Mouse (Mus musculus): ENCODE measurements around the gene Khdrbs2. TPM values are rescaled to one million over a fixed set of nuclear protein-coding genes. Genes with fewer than 3 reads are reported as not detected.
A peak's percentile ranks its signal among the peaks of the same experiment; 100 is the strongest.
"Not testable (repeated sequence)": the region's sequence is repeated elsewhere in the genome, so short reads cannot be mapped to it uniquely, and the experiment has no call there.

Gene Khdrbs2
- total RNA-seq, 4 experiments from 2014 or later, result 13.1 to 16.3 (median 14.0) TPM

DNA sequence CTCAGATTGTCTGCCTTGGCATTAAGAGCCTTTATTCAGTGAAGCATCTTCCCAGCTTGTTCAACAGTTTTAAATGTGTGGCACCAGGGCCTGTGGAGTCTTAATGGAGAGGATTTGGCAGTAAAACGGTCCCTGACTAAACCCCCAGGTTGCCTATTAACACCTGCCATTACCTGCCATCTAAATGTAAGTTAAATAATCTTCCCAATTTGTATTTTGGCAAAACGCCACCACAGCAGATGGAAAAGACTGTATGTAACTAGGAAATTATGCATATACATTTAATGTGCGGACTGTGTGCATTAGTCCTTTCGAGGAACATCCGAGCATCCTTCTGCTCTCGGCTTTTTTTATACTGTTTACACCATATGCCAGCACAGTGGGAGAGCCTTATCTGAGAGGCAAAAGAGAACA lies 290.6 kb downstream of the Khdrbs2 start:
- peak; percentile 21 to 67 for DNase-seq (ENCODE audit: low spot score in 2 of 2)

DNA sequence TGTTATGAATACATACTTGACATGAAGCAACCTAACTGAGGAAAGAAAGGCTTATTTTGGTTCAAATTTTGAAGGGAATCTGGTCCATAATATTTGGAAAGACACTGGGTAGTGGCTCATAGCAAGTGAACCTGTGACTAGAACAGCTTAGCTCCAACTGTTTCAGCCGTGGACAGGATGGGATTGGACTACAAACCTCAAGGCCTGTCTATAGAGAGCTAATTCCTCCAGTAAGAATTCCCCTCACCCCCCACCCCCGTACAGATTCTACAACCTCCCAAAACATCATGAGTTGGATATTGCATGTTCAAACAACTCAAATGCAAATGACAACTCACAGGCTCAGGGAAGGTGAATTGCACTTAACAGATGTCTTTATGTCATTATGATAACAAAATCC lies 298.5 kb downstream of the Khdrbs2 start:
- no peak for DNase-seq (ENCODE audit: low spot score in 2 of 2)

GRCm38 (mm10) chr1:32471502-32472214 lies 299.1 kb downstream of the Khdrbs2 start:
- no peak for DNase-seq (ENCODE audit: low spot score in 2 of 2)

- no peak for DNase-seq (ENCODE audit: low spot score in 2 of 2)
These were observed 315.4 kb downstream of the Khdrbs2 start for GRCm38 (mm10) chr1:32487944-32488343.

GRCm38 (mm10) chr1:32503381-32503780 lies 330.9 kb downstream of the Khdrbs2 start:
- peak in 1 of 2 experiments; percentile 71 for DNase-seq (ENCODE audit: low spot score in 2 of 2)

DNA sequence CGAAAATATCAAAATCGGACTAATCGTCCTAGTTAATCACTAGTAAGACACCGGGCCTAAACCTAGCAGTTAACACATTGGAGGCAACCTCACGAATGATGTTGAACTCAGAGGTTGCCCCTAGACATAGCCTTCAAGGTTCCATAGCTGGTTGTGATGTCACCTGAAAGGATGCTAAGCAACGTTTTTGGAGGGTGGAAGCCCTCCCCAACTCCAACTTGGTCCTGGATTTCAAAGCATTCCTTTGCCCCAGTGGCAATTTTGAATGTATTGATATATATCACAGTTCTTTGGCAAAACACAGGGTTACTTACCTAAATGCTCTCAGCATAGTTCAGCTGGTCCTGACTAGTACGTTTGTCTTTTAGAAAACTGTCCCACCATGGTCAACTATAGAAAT lies 374.7 kb downstream of the Khdrbs2 start, which contains the start of gene Gm5415:
TSS of gene Gm5415 (minus strand) at position 101 of the 400 bp plus-strand sequence.
- DNase-seq (ENCODE audit: low spot score in 2 of 2), result not testable (repeated sequence)

DNA sequence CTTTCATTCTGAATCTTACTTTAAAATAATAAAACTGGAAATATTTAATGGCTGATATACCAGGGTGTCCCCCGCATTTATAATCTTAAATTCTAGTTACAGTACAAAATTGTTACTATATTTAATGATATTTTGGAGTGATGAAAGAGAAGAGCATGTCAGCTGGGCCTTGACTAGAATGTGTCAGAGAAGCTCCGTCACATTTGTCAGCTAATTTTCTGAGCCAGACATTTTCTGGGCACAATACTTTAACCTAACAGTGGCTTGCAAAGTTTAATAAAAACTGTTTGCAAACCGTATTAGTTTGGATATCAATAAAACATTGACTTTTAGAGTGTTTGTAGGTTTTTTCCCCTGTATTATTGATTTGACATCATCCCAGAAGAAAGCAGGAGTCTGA lies 380.9 kb downstream of the Khdrbs2 start:
- no peak for DNase-seq (ENCODE audit: low spot score in 2 of 2)

DNA sequence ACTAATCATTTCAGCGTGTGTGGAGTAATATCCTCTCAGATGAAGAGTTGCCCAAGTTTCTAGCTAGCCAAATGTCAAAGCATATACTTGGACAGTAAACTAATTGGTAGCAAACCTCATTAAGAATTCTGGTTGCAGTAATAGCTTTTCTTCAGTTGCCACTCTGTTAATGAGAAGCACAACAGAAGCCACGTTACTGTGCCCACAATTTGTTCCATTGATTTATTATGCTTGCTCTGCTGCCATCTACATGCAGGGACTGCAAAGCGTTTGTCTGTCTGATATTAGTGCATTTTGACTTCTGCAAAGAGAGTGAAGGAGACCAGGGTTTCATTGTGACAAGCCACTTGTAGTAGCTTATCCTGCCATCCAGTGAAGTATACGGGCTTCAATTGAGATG lies 381.4 kb downstream of the Khdrbs2 start:
- peak in 1 of 2 experiments; percentile 19 for DNase-seq (ENCODE audit: low spot score in 2 of 2)

- no peak for DNase-seq (ENCODE audit: low spot score in 2 of 2)
These were observed 396.4 kb downstream of the Khdrbs2 start for GRCm38 (mm10) chr1:32568901-32569300.

DNA sequence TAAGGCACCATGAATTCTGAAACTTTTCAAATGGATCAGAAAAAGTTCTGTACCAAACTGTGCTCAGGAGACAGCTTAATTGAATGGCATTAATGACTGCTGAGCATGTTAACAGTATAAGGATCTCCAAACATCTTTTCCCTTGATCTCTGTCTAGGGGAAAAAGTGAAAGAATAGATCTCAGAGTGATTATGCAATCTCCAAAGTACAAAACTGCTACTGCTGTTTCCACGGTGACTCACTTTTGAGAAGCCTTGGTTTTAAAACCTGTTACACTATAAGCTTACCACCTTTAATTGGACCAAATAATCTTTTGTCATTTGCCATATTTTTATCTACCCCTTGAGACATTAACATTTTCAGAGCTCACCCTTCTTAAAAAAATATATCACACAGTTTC lies 453.5 kb downstream of the Khdrbs2 start:
- no peak for DNase-seq (ENCODE audit: low spot score in 2 of 2)

DNA sequence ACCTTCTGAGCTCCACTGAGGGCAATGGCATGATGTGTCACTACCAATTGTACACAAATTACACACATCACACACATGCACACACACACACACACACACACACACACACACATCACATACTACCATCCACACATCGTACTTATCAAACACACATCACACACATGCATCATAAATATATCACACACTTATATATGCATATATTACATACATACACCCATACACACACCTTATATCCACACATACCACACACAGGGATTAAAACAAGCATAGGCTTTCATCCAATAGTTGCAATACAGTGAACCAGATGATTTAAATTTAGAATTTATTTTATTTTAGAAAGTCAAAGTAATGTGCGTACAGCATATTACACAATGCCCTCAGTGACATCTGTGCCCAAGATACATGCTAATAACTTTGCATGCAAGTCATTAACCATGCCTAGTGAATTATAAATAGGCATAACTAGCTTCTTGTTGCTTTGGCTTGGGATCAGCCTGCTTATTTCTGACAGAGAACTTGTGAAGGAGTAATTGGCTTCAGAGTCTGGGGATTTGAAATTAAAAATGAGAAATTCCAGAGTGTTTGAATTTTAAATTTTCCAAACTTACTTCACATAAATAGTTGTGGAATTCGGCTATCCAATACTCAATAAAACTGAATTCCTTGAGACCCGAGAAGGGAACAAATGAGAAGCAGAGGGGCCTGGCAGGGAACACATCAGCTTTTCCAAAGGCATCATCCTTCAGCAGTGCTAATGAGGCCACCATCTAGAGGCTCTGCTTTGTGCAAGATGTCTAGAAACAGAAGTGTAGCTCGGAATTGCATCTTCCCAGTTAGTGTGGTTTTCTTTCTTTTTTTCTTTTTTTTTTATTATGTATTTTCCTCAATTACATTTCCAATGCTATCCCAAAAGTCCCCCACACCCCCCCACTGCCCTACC lies 460.2 kb downstream of the Khdrbs2 start:
- DNase-seq (ENCODE audit: low spot score in 2 of 2), result peak in 1 of 2 experiments; percentile 12

GRCm38 (mm10) chr1:32633404-32633803 lies 460.9 kb downstream of the Khdrbs2 start:
- no peak for DNase-seq (ENCODE audit: low spot score in 2 of 2)

DNA sequence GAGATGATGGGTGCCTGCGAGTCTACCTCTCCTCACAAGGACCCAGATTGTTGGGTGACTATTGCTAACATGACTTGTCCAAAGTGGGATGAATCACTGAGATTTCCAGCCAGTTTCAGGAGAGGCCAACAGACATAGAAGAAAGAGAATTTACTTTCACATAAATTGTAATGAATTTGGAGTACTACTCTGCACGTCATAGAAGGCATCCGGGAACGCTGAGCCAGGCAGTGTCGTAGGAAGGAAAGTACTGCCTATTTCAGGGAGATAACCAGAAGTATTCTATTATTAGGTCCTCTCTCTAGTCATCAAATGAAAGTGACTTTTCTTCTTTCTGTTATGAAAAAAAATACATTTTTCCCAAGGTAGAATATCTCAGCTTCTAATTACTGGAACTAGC lies 466.6 kb downstream of the Khdrbs2 start:
- DNase-seq (ENCODE audit: low spot score in 2 of 2), result no peak

DNA sequence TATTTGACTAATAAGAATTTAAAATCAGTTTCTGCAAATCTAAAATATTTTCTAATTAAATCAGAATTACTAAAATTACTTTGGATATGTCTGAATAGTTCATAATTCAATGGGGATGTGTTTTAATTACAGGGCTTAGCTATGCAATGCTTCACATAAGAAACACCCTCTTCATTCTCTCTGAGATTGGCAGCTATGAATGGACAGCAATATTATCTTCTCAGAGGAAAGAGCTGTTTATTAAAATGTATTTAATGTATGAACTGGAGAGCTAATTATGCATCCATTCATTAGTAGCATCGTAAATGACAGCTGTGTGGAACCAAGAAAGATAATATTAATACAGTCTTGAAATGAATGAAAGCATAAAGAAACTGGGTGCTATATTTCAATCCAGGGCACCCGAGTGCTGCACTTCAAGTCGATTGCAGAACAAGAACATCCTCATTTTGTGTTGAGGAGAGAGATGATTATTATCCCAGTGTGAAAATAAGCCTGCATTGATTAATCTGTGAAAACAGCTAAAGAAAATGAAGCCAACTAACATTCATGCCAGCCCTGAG lies 477.2 kb downstream of the Khdrbs2 start:
- no peak for DNase-seq (ENCODE audit: low spot score in 2 of 2)

- no peak for DNase-seq (ENCODE audit: low spot score in 2 of 2)
These were observed 521.3 kb downstream of the Khdrbs2 start for GRCm38 (mm10) chr1:32693806-32694205.

- DNase-seq (ENCODE audit: low spot score in 2 of 2), result no peak
These were observed 527.6 kb downstream of the Khdrbs2 start for GRCm38 (mm10) chr1:32700132-32700531.

DNA sequence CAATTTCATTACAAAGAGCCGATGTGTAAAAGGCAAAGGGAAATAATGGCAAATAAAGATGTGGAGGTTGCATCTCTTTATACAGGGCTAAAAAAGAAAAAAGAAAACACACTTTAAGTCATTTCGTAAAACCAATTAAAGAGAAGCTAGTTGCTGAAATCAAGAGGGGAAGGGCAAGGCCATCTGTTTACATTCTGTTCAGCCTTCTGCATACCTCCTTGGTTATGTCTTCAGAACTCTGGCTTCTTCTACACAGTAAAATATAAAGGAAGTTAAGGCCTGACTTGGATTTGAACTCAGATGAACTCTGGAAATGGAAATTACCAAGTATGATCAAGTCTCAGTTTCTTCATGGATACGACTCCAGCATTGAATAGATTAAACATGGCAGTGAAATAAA lies 528.8 kb downstream of the Khdrbs2 start:
- no peak for DNase-seq (ENCODE audit: low spot score in 2 of 2)

All from left cerebral cortex, adult 8-10 months (tissue).